Mouse (Mus musculus): ENCODE results near the gene Gm11444.
A peak's percentile ranks its signal among the peaks of the same experiment; 100 is the strongest.

Gene Gm11444

DNA sequence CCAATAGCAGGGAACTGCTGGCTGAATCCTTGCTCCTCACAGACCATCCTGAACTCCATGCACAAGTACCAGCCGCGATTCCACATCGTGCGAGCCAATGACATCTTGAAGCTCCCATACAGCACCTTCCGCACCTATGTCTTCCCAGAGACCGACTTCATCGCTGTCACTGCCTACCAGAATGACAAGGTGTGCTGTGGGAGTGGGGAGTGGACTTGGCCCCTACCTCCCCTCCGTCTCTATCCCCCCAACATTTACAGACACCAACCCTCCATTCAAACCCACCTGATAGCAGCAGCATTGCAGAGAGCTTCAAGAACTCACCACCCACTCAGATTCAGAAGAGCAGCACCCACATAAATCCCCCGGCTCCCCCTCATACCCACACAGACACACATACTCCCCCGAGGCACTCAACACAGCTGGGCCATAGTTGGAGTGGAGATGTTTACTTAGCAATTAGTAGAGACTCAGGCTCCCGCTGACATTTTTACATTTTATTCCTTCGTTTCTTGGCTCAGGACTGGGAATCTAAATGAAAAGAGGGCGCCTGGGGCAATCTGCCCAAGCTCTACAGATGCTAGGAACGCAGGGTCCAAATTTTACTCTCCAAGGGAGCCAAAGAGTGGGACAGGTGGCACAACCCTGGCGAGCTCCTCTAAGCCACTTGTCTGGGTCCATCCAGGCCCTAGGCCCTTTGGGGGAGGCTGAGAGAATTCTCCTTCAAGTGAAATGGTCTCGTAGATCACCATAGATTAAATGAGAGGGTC lies 14.2 kb downstream of the Gm11444 start:
- DNase-seq (ENCODE audit: low spot score): no peak

DNA sequence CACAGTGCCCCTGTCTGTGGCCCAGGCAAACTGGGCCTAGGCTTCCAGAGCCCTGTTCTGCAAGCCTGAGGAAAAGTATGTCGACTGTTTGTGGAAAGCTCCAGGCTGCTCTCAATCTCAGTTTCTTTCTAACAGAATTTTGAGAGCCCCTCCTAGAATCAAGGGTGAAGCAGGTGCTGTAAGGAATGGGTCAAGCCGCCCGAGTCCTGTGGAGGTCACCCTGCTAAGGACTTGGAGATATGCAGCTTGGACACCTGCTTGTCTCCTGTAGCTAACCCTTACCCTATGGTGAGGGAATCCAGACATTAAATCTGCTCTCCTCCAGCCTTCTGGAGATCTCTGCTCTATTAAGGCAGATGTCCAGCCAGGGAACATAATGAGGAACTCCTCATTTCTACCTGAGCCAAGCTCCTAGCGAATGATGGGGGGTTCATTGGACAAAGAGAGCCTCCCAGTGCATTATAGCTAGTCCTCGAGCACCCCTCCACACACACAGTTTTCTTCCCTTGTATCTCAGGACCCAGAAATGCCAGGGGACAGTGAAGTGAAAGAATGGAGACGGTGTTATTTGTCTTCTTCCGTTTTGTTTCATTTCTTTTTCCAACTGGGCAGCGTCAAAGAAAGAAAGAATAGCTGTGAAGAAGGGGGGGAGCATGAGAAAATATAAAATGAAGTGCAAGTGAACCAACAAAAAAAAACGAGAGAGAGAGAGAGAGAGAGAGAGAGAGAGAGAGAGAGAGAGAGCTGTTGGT lies 15.0 kb downstream of the Gm11444 start:
- no peak for DNase-seq (ENCODE audit: low spot score)

DNA sequence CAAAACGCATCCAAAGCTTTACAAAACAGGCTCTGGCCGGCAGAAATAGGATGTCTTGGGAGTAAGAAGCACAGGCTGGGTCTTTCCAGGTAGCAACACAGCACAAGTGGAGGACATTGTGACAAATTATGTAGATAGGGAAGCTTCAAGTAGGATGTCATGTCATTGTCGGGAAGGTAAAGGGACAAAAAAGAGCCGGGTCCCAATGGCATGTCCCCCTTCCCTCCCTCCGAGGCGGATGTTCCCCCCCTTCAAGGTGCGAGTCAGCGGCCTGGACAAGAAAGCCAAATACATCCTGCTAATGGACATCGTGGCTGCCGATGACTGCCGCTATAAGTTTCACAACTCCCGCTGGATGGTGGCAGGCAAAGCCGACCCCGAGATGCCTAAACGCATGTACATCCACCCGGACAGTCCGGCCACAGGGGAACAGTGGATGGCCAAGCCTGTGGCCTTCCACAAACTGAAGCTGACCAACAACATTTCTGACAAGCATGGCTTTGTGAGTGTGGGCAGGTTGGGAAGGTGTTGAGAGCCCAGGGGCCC lies 15.7 kb downstream of the Gm11444 start:
- DNase-seq (ENCODE audit: low spot score): no peak

DNA sequence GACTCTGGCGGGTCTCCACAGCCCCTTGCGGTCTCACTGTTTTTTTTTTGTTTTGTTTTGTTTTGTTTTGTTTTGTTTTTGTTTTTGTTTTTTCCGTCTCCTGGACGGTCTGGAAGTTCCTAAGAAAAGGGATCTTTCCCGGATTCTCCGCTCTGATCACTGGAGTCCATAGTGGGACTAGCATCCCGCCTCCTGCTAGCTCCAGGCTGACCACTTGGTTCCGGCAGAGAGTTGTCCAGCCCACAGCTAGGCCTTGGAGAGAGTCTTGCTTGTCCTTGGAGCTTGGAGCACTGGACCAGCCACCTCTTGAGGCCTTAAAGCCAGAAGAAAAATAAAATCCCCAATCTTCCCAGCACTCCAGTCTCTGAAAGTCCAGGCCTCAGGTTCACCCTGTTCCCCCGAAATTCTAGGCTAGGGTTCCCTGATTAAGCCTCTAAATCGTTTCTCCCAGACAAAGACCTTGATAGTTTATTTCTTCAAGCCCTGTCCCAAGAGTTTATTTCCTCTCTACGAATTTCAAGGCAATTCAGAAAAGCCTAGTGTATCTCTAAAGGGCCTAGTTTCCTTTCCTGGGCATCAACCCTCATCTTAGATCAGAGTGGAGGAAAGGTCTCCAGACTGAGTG lies 16.3 kb downstream of the Gm11444 start:
- no peak for DNase-seq (ENCODE audit: low spot score)

DNA sequence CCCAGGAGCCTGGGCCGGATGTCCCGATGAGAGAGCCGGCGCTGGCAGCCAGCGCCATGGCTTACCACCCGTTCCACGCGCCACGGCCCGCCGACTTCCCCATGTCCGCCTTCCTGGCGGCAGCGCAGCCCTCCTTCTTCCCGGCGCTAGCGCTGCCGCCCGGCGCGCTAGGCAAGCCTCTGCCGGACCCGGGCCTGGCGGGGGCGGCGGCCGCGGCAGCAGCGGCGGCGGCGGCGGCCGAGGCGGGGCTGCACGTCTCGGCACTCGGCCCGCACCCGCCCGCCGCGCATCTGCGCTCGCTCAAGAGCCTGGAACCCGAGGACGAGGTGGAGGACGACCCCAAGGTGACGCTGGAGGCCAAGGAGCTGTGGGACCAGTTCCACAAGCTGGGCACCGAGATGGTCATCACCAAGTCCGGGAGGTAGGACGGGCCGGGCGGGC lies 17.0 kb downstream of the Gm11444 start:
- DNase-seq (ENCODE audit: low spot score): no peak

DNA sequence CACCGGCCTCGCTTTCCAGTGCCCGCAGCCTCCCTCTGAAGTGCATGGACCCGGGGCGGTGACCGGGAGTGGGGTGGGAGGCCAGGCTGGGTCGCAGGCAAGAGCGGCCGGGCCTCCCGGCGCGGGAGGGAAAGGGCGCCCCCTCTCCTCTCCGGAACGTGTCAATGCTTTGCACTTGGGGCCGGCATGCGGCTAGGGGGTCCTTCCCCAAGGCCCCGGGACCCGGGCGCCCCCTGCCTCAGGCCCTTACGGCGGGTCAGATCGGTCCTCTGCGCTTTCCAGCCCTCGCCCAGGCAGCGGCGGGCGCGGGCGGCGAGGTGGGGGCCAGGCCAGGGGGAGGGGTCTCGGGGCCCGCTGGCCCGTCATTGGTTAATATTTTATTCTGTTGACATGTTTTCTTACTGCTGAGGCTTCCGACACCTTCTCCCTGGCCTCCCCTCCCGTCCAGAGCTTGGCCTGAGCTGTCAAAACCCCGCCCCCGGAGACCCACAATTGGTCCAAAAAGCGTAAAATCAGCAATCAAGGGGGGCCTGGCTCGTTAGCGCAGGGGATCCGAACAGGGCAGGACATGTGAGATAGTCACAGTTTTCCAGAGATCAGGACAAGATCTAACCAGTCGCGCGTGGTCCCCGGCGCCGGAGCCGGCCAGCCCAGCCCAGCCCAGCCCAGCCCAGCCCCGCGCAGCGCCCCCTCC lies 17.8 kb downstream of the Gm11444 start, which contains the start of gene Tbx2:
TSS of gene Tbx2 (plus strand) at position 321 of the 694 bp plus-strand sequence.
- peak; percentile 85 for DNase-seq (ENCODE audit: low spot score)

DNA sequence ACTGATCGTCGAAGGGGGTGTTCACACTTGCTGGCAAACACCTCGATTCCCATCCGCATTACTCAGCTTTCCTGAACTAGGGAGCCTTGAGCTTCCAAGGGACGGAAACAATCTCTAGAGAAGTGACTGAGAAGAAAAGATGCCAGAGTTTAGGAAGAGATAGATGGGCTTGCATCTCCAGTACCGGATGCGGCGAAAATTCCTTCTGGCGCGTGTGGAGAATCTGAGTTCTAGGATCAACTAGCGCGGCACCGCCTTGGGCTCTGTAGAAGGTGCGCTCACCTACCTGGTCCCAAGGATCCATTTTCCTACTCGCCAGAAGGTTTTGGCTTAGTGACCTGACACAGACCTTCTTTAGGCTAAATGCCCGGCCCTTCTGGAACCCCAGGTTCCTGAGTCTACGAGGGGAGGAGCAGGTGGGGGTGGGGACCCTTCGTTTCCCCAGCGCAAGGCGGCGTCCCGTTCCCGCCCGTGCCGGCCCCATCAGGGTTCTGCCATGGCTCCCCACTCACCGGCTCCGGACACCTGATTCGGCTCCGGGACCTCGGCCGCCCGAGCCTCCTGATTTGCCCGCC lies 18.4 kb downstream of the Gm11444 start:
- no peak for DNase-seq (ENCODE audit: low spot score)

DNA sequence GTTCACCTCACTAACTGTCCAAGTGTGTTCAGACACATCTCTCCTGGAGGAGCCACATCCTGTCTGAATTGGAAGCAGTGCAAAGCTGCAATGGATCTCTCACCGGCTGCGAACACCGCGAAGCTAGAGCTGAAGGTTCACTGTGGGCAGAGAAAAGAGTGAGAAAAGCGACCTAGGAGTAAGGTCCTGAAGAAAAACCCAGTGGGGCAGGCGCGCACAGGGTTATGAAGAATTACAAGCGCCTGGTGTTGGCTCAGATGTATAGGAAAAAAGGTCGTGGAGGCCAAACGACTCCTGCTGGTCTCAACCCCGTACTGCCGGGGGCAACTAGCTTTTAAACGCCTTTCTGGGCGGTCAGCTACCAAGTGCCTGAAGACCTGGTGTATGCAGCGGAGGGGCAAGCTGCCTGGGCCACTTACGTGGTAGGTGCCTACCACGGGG lies 19.2 kb downstream of the Gm11444 start:
- DNase-seq (ENCODE audit: low spot score): no peak

DNA sequence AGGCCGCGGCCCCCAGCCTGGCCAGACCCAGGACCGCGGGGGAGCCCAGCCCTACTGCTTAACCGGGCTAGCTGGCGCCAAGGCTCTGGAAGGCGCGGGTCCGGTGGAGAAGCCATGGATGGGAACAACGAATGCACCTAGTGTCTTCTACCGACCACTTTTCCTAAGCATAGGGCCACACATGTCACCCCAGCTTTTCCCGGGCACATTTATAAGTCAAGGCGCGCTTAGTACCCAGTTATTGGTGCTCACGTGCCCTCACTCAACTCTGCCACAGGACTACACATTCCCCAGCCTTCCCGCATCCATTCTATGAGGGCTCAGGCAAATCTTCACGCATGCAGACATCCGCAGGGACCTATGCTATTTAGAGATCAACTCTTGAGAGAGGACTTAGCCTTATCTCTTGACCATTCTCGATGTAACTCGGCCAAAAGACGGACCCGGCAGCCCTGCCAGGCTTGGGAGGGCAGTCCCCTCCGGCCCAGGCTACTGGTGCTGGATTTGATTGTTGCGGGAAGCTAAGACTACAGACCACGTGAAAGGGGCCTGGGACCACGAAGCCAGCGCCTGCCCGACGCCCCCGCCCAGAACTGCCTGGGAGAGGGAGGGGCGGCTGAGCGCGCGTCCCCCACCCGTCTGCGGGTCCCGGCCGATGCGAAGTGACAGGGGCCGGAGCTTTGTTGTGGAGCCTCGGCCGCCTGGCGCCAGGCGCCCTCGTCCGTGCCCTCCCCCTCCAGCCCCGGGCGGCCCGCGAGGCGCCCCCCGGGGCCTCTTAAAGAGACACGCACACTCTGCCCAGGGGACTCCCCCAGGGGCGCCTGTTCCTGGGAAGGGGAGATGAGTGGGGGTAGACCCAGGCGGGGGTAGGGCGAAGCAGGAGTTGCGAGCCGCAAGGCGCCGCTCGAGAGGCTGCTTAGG lies 20.4 kb downstream of the Gm11444 start:
- no peak for DNase-seq (ENCODE audit: low spot score)

DNA sequence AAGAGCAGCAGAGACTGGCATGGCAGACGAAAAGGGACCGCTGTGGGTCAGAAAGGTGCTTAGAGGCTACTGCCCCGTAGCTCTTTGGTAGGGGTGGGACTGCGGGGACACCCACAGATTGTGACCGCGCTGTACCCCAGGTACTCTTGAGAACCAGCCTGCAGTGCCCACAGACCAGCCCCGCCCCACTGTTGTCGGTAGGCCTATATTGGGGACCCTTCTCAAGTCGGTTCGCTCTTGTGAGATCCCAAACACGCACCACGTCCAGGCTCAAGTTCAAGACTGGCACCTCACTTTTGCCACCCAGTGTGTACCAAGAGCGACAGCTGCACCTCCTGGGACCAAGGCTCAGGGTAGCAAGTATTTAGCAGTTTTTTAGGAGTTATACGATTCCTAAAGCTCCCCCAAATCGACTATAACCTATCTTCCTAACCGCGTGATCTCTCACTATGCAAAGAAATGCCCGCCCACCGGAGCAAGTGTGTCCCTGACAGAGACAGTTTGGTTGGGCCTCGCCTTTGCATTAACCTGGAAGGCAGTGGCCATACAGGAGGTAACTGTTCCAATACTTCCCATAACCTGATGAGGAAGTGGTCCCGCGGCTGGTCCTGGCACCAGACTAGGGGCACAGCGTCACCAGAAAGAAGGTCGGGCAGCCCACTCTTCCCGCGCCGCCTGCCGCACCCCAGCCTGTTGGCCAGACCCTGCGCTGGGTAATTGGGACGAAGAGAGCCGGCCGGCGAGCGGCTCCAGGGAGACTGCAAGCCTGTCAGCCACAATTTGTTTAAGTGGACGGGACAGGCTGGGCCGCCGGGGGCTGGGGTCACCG lies 21.2 kb downstream of the Gm11444 start:
- DNase-seq (ENCODE audit: low spot score): no peak

DNA sequence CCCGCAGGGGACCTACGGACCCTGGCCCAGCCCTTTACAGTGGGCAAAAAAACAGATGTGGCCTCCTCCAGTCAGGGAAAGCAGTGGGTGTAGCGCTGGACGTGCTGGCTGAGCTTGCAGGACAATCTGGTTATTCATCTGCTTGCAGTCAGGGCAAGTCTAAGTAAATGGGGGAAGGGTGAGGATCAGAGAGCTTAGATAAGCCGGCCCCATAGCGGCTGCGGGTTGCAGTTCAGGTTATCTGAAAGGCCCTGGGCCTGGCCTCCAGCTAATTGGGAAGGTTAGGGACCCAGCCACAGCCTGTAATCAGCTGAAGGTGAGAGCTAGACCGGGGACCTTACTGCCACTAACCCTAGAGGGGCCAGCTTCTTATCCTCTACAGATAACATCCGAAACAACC lies 22.8 kb downstream of the Gm11444 start:
- no peak for DNase-seq (ENCODE audit: low spot score)

DNA sequence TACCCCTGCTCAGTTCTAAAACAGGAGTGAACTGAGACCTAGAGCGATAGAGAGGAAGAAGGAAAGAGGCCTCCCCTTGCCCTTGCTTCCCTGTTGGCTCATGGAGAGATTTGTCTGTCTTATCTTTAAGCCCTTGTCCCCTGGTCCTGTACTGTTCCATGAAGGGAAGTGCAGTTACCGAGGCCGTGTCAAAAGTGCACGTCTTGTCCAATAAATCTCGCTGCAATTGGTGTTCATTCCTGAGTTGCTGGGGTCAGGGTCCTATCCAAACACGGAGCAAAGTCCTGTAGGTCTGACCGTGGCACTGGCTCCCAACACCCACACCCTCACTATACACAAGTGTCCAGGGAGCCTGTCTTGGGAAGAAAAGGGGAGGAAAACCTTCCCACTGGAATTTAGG lies 24.3 kb downstream of the Gm11444 start:
- no peak for DNase-seq (ENCODE audit: low spot score)

DNA sequence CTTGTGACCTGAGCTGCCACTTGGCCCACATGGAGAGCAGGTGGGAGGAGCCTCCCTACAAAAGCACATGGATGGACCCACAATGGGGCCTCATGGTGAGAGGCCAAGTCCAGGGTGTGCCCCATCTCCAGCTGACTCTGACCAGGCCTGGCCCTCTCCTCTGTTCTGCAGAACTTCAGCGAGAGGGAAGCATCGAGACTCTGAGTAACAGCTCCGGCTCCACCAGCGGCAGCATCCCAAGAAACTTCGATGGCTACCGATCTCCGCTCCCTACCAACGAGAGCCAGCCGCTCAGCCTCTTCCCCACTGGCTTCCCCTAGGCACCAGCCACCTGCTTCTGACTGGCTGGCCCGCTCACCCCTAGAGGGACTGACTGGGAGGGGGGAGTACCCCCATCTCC lies 25.1 kb downstream of the Gm11444 start:
- DNase-seq (ENCODE audit: low spot score): no peak

DNA sequence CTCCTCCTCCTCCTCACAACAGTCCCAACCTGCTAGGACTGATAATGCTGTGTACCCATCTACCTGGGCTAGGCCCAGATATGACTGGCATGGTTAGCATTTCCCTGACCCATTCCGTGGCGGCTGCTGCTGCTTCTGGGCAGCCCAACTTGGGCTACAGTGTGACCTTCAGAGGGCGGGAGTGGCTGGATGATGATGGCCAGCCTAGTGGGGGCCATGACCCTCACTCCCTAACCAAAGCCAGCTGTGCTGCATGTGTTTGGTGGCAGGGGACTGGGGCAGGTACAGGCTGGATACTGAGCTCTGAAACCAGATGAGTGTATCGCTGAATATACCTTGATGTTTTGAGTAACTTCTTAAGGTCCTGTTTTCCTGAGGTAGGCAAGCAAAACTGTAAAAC lies 26.3 kb downstream of the Gm11444 start:
- no peak for DNase-seq (ENCODE audit: low spot score)

DNA sequence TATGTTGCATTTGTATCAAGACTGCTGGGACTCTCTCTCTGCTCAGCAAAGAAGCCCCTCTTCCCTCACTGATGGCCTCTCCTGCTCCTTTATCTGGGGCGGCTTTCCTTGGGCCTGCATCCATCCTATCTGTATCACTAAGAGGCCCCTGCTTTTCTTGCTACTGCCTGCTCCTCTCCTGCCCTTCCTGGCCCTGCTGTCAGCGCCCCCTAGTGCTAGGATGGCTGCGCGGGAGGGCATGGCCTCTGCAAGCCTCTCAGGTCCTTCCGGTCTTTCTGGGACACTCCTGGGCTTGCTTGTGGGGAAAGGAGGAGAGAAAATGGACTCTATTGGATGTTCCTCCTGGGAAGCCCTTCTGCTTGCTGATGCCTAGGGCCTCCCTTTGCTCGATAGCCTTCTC lies 27.0 kb downstream of the Gm11444 start:
- peak; percentile 69 for DNase-seq (ENCODE audit: low spot score)

DNA sequence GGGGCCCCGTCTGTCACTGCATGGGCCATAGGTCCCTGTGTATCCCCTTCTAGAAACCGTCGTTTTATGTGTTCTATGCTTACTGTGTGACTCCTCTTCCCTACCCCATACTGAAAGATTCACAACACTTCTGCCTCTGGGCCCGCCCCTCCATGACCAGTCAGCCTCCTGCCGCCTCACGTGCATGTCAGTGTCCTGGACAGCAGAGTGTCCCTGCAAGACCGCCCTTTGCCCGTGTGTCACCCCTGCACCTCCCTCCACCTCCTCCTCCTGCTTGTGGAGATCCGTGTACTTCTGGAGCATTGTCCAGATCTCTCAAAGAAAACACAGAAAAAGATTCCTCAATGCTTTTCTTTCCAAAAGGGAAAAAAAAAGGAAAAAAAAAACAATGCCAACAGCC lies 28.5 kb downstream of the Gm11444 start:
- DNase-seq (ENCODE audit: low spot score): no peak

DNA sequence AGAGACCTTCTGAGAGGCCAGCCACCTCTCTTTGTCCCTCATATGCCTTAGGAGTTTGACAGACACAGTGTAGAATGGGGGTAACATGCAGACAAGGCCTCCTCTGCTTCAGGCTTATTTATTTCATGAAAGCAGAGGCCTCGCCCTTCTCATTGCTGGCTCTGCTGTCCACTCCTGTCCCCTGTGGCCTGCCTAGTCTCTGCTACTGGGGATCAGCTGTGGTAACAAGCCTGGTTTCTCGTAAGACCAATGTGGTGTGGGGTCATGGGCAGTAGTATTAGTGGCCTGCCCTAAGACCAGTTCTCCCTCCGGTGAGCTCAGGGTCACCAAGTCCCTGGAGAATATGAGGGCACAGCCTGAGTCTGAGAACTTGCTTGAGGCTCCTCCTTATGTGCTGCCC lies 29.2 kb downstream of the Gm11444 start:
- no peak for DNase-seq (ENCODE audit: low spot score)

DNA sequence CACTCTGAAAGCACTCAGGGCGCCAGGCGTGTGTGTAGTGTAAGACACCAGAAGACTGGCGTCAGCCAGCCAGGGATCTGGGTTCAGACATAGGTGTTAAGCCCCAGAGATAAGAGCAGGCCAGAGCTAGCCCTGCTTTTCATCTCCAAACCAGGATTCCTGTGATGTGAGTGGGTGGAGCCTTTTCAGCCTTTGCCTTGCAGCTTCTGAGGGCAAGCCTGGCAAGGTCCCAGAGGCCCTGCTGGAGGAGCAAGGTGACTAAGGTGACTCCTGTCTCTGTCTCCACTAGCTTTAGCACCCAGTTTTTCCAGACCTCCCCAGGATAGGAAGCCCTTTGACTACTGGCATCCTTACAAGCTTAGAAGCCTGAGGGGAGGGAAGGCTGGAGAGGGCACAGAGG lies 31.7 kb downstream of the Gm11444 start:
- DNase-seq (ENCODE audit: low spot score): no peak

DNA sequence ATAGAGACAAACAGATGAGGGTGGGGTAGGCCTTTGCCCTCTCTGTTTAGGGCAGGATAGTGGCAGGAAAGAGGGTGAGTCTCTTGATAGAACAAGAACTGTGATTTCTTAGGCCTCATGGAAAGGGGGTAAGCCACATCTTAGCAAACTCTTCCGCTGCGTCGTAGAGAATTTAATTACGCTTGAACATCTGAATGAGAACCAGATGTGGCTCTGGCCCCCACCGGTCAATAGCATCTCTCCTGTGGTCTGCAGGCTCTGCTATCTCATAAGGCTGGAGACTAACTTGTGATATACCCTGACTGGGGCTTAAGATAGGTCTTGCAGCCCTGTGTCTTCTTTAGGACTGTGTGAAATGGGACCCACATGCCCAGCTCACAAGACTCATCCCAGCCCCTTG lies 33.7 kb downstream of the Gm11444 start:
- no peak for DNase-seq (ENCODE audit: low spot score)

DNA sequence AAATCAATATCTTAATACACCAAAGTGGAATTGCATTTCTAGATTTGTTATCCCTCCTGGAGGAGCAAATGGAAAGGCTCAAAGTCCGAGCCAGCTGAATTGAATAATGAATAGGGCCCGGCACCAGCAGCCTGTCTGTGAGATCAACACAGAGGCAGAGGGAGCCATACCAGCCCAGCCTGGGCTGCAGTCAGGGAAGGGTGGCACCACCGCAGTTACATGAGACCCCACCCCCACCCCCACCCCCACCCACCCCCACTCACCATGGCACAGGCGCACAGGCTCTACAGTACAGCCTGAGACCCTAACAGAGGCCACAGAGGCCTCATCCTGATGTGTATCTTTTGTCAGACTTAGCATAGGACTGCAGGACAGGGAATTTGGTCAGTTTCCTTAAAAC lies 35.5 kb downstream of the Gm11444 start:
- no peak for DNase-seq (ENCODE audit: low spot score)
